Mouse (Mus musculus): ENCODE measurements around the gene Ttn. TPM values are rescaled to one million over a fixed set of nuclear protein-coding genes. Genes with fewer than 3 reads are reported as not detected.

Ttn gene
- polyA plus RNA-seq, 1 experiment: 0.24 TPM

DNA sequence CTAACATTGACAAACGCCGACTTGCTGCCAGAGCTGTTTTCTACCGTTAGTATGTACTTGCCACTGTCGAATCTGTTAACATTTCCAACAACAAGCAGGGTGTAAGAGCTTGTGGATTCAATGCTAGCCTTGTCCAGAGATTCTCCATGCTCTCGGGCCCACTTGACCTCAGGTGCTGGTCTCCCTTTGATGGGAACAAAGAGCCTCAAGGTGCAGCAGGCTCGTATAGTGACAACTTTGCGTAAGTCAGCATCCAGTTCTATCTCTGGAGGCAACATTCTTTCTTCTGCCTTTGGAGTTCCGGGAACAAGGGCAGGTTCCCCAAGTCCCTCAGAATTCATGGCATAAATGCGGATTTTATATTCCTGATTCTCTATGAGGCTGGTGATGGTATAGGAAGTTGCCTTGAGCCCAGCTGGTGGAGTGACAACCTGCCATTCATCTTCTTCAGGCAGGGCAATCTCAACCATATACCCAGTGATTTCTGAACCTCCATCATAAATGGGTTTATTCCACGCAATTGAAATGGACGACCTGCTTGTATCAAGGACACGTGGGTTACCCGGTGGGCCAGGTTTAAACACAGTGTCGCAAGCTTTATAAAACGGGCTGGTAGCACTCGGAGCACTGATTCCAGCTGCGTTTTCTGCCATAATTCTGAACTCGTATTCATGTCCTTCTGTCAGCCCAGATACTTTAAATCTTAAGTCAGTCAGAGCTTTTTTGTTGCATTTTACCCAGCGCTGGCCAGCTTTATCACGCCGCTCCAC is 232.8 kb downstream of the Ttn start:
- no peak for DNase-seq (ENCODE audit: extremely low spot score in 1 of 2, low spot score in 1 of 2)

- no peak for DNase-seq (ENCODE audit: extremely low spot score in 1 of 2, low spot score in 1 of 2)
Observed at GRCm38 (mm10) chr2:76748696-76749095, 233.7 kb downstream of the Ttn start.

DNA sequence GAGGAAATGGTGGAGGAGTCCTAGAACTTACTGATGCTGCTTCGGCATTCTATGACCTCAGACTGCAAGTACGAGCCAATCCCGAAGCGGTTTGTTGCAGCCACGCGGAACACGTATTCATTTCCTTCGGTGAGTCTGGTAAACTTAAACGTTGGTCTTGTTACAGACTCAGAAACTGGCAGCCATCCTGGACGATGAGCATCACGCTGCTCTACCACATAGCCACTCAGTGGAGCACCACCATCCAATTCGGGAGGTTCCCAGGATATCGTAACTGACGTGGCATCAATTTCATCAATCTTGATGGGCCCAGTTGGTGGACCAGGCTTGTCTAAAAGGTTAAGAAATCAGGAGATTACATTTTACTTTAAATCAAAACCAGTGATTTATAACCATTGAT is 262.7 kb downstream of the Ttn start:
- DNase-seq (ENCODE audit: extremely low spot score in 1 of 2, low spot score in 1 of 2): no peak

DNA sequence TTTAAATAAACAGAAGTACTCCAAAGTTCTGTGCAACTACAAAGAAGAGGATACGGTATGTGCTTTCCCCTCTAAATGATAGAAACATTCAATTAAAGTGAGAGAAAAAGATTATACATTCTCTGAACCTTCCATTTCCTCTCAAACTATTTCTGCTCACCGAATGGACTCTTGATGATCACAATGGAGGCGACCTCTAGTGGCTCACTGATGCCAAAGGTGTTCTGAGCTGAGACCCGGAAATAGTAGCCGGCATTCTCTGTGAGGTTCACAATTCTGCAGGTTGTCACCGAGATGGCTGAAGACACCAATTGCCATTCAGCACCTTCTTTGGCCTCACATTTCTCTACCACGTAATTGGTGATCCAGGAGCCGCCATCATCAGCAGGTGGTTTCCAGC is 267.4 kb downstream of the Ttn start:
- no peak for DNase-seq (ENCODE audit: extremely low spot score in 1 of 2, low spot score in 1 of 2)

DNA sequence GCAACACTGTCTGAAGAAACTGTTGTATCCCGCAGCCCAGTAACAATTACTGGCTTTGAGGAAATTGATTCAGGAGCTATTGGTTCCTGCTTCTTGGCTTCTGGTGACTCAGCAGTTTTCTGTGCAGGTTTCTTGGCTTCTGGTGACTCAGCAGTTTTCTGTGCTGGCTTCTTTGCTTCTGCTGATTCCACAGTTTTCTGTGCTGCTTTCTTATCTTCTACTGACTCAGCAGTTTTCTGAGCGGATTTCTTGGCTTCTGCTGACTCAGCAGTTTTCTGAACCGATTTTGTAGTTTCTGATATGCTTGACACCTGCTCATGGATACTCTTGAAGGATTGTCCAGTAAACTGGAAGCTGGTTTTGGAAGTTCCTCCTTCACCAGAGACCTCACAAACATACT is 273.8 kb downstream of the Ttn start:
- DNase-seq (ENCODE audit: extremely low spot score in 1 of 2, low spot score in 1 of 2): no peak

GRCm38 (mm10) chr2:76705655-76706054 is 276.7 kb downstream of the Ttn start:
- no peak for DNase-seq (ENCODE audit: extremely low spot score in 1 of 2, low spot score in 1 of 2)

- DNase-seq (ENCODE audit: extremely low spot score in 1 of 2, low spot score in 1 of 2): no peak
Observed at GRCm38 (mm10) chr2:76702751-76703150, 279.6 kb downstream of the Ttn start.

DNA sequence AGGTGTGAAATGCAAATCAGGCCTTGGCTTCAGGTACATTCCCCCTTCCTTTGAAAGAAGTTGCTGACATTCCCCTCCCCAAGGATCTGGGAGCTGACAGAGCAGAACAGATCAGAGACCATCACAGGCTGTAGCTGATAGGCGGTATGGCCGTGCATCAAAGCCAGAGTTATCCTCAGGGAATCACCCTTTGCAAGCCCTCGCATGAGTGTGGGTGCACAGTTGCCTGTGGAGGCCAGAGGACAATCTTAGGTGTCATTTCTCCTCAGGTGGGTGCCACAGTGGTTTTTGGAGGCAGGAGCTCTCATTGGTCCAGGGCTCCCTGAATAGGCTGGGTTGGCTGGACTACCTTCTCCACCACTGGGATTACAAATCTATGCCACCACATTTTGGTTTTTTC is 280.2 kb downstream of the Ttn start:
- DNase-seq (ENCODE audit: extremely low spot score in 1 of 2, low spot score in 1 of 2): no peak

- DNase-seq (ENCODE audit: extremely low spot score in 1 of 2, low spot score in 1 of 2): no peak
Observed at GRCm38 (mm10) chr2:76695290-76695689, 287.1 kb downstream of the Ttn start.

DNA sequence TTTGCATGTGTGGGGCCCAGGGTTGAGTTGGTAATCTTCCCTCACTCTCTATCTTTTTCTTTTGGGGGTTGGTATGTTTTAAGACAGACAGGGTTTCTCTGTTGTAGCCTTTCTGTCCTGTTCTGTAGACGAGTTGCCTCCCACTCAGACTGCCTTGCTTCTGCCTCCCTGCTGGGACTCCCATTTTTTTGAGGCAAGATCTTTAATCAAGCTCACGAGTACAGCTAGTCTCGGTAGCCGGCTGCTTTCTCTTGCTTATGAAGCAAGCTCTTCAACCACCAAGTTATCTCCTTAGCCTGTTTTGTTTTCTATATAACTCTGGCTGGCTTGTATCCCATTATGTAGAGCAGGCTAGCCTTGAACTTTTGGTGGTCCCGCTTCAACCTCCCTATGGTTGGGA is 288.6 kb downstream of the Ttn start:
- DNase-seq (ENCODE audit: extremely low spot score in 1 of 2, low spot score in 1 of 2): no peak

GRCm38 (mm10) chr2:76690436-76691204 is 291.7 kb downstream of the Ttn start:
- DNase-seq (ENCODE audit: extremely low spot score in 1 of 2, low spot score in 1 of 2): no peak

GRCm38 (mm10) chr2:76688162-76688561 is 294.2 kb downstream of the Ttn start:
- DNase-seq (ENCODE audit: extremely low spot score in 1 of 2, low spot score in 1 of 2): peak in 1 of 2 experiments; percentile 15

GRCm38 (mm10) chr2:76687608-76688007 is 294.7 kb downstream of the Ttn start:
- DNase-seq (ENCODE audit: extremely low spot score in 1 of 2, low spot score in 1 of 2): no peak

- peak in 1 of 2 experiments; percentile 32 for DNase-seq (ENCODE audit: extremely low spot score in 1 of 2, low spot score in 1 of 2)
Observed at GRCm38 (mm10) chr2:76686986-76687385, 295.4 kb downstream of the Ttn start.

DNA sequence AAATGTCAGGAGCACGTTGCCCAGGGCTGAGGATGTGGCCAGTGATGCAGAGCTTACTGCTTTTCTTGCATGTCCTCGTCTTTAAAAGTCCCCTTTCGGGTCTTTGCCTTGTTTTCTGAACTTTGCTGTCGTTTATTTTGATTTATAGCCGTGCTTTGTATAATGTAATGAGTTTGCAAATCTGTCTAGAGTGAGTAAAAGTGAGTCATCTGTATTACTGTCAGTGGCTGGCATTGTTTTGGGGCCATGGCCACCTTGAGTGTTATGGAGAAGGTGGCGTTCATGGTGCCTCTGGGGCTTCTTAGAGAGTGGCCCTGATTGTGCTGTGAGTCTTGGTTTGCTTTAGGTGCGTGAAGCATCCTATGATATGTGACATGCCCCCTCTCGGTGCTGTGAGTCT is 300.0 kb downstream of the Ttn start:
- no peak for DNase-seq (ENCODE audit: extremely low spot score in 1 of 2, low spot score in 1 of 2)

DNA sequence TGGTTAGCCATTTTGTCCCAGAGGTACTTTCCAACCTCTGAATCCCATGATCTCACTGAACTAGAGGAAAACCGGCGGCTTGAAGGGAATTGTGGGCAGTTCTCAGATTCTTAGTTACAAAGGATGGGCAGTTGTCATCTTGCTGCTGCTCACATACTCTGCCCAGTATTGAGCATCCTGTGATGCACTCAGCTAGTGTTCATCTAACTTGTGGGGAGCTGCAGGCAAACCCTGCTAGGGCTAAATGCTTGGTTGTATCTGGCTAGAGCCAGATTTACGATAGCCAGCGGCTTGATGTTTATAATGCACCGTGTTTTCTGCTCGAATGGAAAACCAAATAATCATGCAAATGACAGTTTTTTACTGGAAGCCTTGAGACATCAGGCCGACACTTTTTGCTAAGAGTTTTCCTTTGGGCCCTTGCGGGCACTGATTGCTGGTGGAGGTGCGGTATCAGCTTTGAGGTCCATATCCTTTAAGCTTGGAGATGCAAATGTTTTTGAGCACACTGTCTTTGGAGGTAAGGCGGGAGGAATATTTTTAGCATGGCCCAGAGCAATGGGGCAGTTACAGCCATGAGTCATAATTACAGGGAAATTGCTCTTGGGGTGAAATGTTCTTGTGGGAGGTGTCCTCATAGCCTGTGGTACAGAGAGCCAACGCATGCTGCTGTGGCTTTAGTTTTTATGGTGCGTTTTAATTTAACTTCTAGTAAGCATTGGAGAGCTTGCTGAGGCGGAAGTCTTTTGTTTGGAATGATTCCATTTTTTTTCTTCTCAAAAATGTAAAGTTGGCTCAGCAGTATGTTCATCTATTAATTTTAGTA is 305.7 kb downstream of the Ttn start:
- DNase-seq (ENCODE audit: extremely low spot score in 1 of 2, low spot score in 1 of 2): no peak

DNA sequence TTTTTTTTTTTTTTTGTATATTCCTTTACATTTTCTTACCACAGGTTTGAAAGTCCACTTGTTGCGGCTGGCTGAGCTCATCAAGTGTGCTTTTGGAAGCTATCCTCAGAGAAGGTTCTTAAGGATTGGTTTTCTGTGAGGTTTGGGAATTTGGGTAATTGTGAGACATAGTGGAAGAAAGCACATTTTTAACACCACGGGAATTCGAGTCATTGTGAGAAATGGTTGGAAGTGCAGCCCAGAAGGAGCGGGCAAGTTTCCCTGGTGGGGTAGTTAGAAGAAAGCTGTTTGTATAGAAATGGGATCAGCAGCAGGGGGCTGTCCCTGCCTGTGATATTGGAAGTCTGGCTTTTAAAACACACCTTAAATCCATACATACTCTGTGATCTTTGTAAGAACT is 306.4 kb downstream of the Ttn start:
- DNase-seq (ENCODE audit: extremely low spot score in 1 of 2, low spot score in 1 of 2): no peak

- no peak for DNase-seq (ENCODE audit: extremely low spot score in 1 of 2, low spot score in 1 of 2)
Observed at GRCm38 (mm10) chr2:76675451-76675850, 306.9 kb downstream of the Ttn start.

DNA sequence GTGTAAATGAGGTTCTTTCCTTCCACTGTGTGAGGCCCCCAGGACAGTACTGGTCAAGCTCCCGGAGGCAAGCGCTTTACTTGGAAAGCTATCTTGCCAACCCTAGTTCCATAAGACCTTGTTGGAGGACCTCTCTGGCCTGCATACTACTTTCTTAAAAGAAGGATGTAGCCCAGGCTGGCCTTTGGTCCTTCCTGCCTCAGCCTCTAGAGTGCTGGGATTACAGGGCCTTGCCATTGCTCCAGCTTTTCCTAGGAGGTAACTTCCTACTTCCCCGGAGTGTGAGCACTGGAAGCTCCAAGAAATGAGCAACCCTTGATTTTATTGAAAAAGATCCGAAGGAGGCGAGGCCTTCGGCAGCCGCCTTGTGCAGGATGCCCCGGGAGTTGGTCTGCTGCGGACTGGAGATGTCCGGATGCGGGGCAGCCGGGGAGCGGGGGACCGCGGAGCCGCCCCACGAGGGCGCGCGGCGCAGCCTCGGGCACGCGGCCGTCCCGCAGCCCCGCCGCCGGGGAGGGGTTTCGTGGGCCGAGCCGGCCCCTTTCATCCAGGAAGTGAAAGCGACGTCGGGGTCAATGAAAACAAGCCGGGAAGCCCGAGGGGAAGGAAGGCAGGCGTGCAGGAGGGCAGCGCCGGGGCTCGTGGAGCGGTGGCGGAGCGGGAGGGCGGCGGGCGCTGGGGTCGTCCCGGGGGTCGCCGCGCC is 307.5 kb downstream of the Ttn start, which contains the start of gene Plekha3:
Gene Plekha3, plus strand, starts transcription at position 557 of the 703 bp plus-strand sequence.
- peak; percentile 53 to 85 for DNase-seq (ENCODE audit: extremely low spot score in 1 of 2, low spot score in 1 of 2)

- peak in 1 of 2 experiments; percentile 20 for DNase-seq (ENCODE audit: extremely low spot score in 1 of 2, low spot score in 1 of 2)
Observed at GRCm38 (mm10) chr2:76673472-76674081, 308.8 kb downstream of the Ttn start.
